Mouse (Mus musculus): ENCODE data around the gene Zfyve1.

Zfyve1 gene

GRCm38 (mm10) chr12:83580283-83580682, 16.7 kb downstream of the Zfyve1 start:
- DNase-seq: peak; percentile 59 to 71

- DNase-seq: peak; percentile 66 to 85
Observed at GRCm38 (mm10) chr12:83578896-83579569, 18.0 kb downstream of the Zfyve1 start.

GRCm38 (mm10) chr12:83578356-83578755, 18.7 kb downstream of the Zfyve1 start:
- DNase-seq: no peak

DNA sequence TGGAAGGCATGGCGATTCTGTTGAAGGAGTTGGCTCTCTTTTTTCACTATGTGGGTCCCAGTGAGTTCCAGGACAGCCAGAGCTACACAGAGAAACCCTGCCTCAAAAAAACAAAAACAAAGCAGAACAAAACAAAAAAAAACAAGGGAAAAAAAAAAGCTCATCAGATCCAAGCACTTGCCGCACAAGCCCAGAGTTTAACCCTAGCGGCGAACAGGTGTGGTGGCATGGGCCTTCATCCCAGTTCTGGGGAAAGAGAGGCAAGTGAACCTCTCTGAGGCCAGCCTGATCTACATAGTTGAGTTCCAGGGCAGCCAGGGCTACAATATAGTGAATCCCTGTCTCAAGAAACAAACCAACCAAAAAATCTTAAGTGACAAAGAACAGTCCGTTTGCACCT, 19.6 kb downstream of the Zfyve1 start:
- DNase-seq: no peak

DNA sequence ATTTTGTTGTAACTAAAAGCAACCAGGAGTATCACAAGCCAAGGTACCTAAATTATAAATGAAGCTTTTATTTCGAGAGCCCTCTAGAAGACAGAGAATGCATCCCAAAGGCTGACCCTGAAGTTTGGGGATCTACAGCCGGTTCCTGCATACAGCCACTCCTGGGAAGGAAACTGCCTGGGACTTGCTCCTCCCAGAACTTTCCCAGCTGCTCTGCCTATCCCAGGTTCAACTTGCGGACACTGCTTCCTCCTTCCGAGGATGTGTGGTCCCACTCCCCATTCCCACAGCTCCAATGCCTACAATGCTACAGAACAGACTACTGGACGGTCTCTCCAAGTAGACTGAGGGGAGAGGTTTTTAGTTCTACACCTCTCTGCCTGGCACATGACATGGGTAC, 24.3 kb downstream of the Zfyve1 start:
- DNase-seq: no peak

DNA sequence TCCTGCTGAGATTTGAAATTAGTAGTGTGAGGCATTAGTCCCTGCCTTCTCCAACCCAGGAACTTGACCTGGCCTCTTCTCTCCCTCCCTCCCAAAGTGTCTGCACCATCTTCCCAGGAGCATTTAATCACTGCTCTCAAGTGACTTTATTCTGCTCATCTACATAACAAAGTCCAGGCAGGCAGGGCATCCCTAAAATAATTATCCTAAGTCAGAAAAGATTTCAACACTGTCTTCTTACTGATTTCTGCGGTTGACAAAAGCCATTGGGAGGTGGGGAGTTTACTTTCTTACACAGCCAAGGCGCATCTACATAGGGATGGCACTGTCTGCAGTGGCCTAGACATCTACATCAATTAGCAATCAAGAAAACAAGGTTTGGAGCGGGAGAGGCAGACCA, 27.2 kb downstream of the Zfyve1 start:
- no peak for DNase-seq

GRCm38 (mm10) chr12:83562589-83562988, 34.4 kb downstream of the Zfyve1 start:
- DNase-seq: no peak

DNA sequence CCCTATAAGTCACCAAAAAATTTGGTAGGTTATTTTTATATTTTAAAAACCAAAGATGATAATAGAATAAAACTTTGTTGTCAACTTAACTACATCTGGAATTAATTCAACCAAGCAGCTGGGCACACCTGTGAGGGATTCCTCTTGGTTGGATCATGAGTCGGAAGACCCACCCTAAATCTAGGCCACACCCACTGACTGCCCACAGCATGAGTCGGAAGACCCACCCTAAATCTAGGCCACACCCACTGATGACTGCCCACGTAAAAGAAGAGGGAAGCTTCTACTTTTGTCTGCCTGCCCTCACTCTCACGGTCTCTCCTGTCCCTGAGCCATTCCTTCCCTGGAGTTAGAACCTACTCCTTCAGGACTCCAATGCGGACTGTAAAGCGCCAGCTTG, 36.8 kb downstream of the Zfyve1 start:
- no peak for DNase-seq

DNA sequence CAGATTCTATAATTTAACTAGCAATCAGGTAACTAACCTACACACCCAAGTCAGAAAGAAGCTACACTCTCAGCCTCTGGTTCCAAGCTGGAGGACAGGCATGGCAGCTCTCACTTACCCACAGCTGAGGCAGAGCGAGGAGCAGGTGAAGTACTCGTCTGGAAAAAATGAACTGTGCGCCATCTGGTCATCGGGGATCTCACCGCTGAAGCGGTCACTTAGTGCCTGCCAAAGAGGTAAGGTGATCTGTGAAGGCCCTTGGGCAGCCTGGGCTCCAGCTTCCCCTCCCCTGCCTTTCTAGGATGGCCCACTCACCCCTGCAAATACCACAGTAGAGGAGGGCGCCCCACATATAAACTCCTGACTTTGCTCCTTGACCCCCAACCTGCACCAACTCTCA, 38.5 kb downstream of the Zfyve1 start:
- no peak for DNase-seq

GRCm38 (mm10) chr12:83555605-83556004, 41.4 kb downstream of the Zfyve1 start:
- no peak for DNase-seq

DNA sequence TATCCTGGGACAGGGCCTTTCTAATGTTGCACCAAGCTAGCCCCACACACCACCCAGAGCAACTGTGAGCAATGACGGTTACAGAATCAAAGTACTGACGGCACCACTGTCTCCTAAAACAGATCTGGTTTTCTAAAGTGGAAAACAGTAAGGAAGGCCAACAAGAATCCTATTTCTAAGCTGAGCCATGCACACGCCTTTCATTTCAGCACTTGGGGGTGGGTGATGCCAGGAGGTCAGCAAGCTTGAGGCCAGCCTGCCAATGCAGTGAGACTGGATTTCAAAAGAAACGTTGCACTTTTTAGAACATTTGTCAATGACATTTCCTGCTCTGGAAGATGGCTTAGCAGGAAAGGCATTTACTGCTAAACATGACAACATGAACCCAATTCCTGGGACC, 43.2 kb downstream of the Zfyve1 start:
- DNase-seq: no peak

- no peak for DNase-seq
Observed at GRCm38 (mm10) chr12:83551305-83551704, 45.7 kb downstream of the Zfyve1 start.

- no peak for DNase-seq
Observed at GRCm38 (mm10) chr12:83544791-83545190, 52.2 kb downstream of the Zfyve1 start.

DNA sequence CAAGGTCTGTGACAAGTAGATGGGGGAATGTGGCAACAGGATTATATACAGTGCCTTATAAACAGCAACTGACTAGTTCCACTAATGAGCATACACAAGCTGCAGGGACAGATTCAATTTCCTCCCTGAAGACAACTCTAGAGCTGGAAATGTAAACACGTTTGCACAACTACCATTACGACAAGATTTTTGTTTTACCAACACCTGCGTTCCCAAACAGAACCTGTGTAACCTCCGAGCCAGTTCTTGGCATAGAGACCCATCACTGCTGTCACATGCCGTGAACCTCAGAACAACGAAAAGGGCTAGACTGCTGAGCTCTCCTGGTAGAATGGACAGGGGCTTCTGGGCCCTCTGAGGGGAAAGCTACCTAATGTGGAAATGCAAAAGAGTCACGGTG, 53.0 kb downstream of the Zfyve1 start:
- DNase-seq: no peak

- DNase-seq: no peak
Observed at GRCm38 (mm10) chr12:83536039-83536438, 61.0 kb downstream of the Zfyve1 start.

DNA sequence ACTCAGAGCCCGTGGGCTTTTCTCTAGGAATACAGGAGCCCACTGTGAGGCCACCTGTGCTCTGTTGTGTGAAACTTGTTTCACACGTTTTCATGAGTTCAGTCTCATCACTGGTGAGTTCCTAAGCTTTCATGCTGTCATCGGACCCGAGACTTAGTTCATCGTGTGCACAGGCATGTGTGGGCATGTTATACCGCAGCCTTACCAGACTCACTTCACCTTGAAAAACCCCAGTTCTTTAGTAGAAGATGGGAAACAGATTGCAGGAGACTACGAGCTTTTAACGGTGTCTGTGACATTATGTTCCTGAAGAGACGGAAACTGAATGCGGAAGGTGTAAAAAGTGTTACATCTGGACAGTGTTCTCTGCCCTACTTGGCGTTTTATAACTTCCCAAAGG, 61.6 kb downstream of the Zfyve1 start:
- DNase-seq: no peak

GRCm38 (mm10) chr12:83534190-83534589, 62.8 kb downstream of the Zfyve1 start:
- DNase-seq: no peak

DNA sequence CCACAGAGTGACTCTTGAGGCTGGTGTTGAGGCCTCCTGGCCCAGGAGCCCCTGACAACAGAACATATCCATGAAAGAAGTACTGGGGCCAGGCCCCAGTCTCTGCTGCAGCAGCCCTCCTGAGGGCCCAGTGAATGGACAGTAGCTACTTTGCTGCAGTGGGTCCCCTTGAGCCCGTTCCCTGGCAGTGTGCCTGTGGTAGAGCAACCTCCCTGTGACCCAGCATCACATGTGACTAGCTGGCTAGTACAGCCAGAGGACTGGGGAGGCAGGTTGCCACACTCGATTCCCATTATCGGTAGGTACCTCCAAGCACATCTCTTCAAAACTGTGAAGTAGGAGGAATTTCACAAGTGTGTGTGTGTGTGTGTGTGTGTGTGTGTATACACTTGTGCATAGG, 64.1 kb downstream of the Zfyve1 start:
- peak in 1 of 2 experiments; percentile 30 for DNase-seq

- DNase-seq: no peak
Observed at GRCm38 (mm10) chr12:83531992-83532391, 65.0 kb downstream of the Zfyve1 start.

GRCm38 (mm10) chr12:83528665-83529064, 68.4 kb downstream of the Zfyve1 start:
- DNase-seq: no peak

- no peak for DNase-seq
Observed at GRCm38 (mm10) chr12:83527816-83528215, 69.2 kb downstream of the Zfyve1 start.

GRCm38 (mm10) chr12:83525822-83526544, 71.0 kb downstream of the Zfyve1 start:
- no peak for DNase-seq

DNA sequence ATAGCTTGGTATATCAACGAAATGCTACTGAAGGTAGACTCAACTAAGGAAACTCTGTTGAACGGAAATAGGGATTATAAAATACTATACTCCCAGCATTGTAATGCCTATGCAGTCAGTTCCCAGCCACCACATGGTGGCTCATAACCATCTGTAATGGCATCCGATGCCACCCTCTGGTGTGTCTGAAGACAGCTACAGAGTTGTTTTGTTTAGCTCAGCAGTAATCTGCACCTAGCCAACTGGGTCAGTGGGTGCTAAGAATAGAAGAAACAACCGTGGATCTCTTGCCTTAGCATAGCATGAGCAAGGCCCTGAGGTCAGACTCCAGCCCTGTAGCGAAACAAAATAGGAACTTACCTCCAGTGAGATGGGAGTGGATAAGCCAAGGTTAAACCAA, 72.7 kb downstream of the Zfyve1 start:
- no peak for DNase-seq

DNA sequence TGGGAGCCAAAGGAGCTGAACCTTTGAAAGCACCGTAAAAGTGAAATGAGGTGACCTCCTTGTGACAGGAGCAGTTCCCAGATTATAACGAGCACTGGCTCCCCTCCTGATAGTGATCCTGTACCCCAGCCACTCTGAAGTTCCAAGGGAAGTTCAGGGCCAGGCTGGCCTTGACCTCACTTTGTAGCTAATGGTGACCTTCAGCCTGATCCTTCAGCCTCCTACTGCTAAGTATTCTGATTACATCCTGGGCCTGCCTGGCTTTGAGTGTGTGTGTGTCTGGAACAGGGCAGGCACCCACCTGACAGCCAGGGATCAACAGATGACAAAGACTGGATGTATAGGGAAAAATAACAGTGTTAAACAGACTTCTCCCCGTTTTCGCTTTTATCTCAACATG, 73.1 kb downstream of the Zfyve1 start:
- DNase-seq: no peak

DNA sequence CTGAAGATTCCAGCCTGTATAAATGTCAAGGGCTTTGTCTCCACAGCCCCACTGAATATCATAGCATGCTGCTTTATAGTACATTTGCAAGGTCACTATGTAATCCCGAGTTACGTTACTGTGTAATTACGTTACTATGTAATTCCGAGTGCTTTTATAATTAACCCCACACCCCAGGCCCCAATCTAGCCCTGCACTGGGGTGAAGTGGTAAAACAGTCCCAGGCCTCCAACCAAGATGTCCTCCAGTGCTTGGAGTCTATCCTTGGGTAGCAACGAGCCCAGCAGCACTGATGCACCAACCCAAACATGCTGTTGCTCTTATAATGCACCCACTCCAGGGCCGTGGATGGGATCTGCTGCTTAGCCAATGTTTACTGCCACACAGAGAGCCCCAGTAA, 74.0 kb downstream of the Zfyve1 start:
- DNase-seq: no peak

All from kidney, postnatal 36 days (tissue).